Mouse (Mus musculus): Measurements from ENCODE around the gene Foxe3.
"Not testable (repeated sequence)": the region's sequence is repeated elsewhere in the genome, so short reads cannot be mapped to it uniquely, and the experiment has no call there.

The Foxe3 gene

DNA sequence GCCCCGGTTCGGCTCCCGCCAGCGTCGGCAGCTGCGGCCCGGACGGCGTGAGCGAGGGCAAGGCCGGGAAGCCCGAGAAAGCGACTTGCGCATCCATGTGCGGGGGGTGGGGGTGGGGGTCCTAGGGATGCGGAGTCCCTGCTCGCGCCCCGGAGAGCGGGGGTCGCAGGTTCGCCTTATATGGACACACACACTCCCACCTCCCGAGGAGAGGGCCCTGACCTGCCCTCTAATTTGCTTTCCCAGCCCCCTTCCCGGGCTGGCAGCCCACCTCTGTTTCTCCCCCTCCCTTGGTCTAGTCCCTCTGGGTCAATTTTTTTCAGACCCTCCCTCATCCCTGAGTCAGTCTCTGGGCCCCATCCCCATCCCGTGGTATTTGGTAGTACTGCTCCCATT lies at the start of gene Foxe3:
Gene Foxe3, minus strand, starts transcription at position 97 of the 396 bp plus-strand sequence.
- no peak for DNase-seq (ENCODE audit: low spot score)

DNA sequence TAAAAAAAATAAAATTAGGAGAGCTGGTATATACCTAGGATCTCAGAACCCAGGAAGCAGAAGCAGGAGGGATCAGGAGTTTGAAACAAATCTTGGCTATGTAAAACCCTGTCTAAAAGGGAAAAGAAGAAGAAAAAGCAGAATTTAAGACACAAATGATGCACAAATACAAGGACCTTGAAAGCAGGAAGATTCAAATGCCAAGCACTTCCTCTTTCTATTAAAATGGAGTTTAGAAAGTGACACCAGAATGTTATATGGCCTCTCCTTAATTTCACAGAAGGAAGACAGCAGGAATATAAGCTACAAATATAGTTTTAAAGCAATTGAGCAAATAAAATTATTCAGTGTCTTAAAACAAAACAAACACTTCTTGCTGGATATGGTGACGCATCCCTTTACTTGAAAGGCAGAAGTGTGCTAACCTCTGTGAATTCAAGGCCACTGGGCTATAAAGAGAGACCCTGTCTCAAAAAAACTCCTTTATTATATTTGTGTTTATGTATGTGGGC lies 47.5 kb upstream of the Foxe3 start:
- DNase-seq (ENCODE audit: low spot score) = no peak

DNA sequence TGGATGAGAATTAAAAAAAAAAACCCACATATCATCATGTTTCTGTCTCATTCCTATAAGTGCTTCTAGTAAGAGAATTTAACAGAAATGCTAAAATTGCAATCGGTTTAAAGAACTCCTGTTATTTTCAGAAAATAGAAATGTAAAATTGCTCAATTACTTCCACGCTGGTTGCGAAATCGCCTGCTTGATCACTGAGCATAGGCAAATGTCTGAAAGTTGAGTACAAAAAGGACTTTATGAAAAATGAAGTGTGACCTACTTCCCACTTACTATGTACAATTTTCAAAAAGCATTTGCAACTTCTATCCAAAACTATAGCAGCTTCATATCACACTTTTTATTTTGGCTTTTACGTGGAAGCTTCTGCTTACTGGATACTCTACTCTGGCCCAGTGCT lies 44.9 kb upstream of the Foxe3 start:
- DNase-seq (ENCODE audit: low spot score) = no peak

DNA sequence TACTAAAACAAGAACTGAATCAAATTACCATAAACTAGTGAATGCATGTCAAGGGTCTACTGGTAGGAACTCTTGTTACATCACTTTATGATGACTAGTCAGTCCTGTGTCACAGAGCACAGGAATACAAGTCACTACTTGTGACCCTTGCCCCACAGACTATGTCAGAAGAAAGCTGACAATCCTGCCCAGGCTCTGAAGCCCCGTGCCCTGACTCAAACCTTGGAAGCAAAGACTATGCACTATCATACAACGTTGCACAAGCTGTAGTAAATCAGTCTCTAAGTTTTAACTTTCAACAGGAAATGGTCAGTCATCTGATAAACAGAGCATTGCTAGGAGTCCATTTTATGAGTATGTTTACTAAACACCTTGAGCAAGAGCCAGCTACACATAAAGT lies 35.1 kb upstream of the Foxe3 start:
- not testable (repeated sequence) for DNase-seq (ENCODE audit: low spot score)

DNA sequence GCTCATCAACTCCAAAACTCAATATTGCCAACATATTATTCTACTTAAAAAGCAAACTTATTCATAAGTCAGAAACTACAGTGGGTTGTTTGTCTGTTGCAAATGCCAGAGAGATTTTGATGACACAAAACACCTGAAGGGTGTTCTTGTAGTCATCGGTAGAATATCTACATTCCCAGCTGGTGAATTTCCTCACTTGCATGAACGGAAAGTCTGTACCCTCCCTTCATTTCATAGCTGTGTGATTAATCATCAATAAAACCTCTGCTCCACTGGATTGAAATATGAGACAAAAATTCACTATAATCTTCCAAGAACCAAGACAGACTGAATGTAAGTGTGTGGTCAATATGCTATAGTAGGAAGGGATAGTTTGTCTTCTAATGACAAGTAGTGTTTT lies 33.7 kb upstream of the Foxe3 start:
- DNase-seq (ENCODE audit: low spot score) = no peak

DNA sequence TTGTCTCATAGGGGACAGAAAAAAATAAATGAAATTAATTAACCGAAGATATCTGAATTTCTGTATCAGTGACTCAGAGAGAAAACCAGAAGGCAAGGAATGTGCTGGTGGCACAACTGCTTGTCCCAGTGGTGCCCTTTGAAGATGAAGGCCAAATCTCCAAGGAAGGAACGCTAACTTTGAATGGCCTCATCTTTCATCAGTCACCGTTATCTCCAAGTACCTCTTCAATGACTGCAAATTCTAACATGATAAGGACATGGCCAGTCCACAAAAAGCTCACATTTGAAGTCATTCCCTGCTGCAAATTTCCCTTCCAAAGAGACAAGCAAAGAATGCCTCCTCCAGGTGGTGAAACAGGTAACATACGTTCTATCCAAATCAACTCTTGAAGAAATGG lies 33.0 kb upstream of the Foxe3 start:
- no peak for DNase-seq (ENCODE audit: low spot score)

DNA sequence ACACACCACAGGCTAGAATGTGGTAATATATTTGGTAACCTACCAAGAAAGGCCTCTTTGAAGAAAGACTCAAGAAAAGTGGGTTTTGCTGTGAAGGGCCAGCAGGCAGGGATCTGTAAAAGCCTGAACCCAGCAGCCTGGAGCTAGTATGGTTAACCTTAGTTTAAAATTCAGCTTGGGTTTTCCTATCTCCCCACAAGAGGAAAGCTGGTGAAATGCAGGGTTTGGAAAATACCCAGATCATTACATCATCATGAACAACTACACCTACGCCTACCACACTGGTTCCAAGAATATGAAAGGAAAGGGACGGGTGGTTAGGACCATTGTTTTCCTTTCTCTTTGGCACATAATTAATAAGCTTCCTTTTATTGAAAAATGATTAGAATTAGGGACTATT lies 32.4 kb upstream of the Foxe3 start:
- no peak for DNase-seq (ENCODE audit: low spot score)

DNA sequence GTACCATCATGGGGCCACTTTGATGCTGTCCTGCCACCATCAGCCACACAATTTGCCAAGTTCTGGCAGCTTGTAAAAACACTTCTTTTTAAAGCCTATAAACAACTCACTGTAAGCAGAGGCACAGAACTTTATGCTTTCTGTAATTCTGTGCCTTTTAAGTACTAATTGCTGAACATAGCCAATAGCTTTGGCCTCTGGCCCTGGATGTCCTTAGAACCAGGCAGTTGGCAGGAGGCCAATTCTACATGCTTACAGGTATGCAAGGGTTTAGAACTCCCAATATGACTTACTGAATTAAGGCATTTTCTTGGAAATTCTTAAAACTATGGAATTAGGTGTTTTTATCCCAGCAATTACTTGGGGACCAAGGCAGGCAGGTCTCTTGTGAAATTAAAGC lies 31.6 kb upstream of the Foxe3 start:
- DNase-seq (ENCODE audit: low spot score) = no peak

DNA sequence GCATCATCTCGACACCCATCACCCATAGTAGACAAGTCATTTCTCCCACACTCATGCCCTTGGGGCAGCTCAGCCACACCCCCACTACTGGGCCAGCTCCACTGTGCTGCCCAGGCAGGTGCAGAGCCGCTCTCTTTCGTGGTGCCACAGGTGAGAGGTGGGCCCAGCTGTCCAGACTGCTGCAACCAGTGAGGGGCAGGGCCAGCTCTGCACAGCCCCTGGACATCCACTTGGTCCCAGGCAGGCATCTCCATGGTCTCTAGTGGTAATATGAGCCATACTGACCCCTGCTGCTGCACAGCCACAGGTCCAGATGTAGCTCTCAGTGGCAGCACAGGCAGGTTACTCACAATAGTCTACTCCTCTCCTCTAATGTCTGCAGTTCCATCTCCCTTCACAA lies 27.4 kb upstream of the Foxe3 start:
- no peak for DNase-seq (ENCODE audit: low spot score)

DNA sequence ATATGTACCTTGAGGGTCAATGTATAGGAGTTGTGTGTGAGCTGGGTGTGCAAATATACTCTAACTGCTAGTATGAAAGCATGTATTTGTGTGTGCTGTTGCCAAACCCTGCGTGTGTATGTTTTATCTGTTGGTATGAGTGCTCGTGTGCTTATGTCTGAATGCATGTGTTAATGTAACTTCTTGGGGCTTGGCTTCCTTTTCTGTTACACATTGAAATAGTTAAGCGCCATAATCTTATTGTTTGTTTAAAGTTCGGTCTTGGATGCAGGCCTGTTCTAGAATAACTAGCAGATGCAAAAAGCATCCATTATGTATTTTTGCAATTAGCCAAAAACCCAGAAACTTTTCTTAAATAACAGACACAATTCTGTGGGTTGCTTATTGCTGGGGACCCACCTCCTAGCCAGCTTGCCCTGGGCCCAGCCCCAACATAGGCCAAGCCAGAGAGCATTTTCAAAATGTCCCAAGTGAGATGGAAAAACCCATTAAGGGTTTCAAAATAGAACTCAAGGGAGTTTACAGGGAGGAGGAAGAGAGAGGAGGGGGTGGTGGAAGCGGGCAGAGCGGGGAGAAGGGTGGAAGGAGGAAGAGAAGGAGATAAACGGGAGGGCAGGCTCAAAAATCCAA lies 22.2 kb upstream of the Foxe3 start:
- DNase-seq (ENCODE audit: low spot score) = no peak

DNA sequence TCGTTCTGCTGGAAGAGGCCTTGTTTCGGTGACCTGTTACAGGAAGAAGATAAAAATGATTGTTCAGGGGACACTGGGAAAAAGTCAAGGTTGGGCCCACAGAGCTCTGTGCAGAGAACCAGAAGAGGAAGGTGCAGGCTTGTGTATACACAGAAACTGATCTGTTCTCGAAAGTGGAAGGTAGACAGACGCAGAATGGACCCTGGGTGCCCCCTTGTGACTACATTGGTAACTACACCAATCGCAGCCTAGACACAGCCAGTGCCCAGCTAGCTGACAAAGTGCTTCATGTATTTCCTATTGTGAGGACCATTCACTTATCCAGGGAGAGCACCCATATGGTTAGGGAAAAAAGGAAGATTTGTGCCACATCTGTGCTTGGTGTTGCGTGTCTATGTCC lies 21.6 kb upstream of the Foxe3 start:
- peak; percentile 40 for DNase-seq (ENCODE audit: low spot score)

DNA sequence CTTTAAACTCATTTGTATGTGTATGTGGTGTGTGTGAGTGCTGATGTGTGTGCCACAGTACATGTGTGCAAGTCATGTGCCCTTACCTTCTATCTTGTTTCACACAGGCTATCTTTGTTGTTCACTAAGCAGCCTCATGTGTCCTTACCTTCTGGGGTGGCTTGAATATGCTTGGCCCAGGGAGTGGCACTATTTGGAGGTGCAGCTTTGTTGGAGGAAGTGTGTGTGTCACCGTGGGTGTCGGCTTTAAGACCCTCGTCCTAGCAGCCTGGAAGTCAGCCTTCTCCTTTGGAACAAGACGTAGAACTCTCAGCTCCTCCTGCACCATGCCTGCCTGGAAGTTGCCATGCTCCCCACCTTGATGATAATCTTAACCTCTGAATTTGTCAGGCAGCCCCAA lies 20.6 kb upstream of the Foxe3 start:
- no peak for DNase-seq (ENCODE audit: low spot score)

DNA sequence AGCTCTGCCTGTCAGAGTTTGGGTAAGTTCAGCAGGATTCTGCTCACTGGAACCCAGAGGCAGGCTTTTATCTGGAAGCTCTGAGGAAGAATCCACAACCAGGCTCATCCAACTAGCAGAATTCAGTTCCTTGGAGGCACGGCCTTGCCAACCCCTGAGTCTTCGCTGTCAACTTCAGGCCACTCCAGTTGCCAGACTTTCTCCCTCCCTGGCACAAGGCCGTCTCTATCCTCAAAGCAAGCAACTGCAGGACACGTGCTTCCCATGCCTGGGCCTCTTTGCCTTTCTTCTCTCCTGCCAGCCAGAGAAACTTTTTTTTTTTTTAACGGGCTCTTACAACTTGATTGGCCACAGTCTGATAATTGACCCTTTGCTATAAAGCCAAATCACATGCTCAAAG lies 19.2 kb upstream of the Foxe3 start:
- DNase-seq (ENCODE audit: low spot score) = no peak

DNA sequence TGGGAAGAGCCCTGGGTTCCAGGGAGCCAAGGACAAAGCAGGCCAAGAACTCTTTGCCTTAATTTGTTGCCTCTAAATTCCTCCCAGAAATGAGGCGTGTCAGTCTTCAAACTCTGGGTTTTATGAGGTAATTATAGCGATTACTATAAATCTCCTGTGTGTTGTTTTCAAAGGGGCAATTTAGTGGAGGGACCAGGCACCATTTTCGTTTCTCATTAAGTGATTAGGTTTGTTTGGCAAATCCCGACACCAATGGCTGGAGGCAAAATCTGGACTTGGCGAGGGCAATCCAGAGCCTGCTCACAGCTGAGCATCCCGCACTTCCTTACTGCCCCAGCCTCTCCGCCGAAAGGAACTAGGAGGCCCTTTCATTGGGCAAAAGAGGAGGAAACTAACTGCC lies 16.8 kb upstream of the Foxe3 start:
- DNase-seq (ENCODE audit: low spot score) = no peak

DNA sequence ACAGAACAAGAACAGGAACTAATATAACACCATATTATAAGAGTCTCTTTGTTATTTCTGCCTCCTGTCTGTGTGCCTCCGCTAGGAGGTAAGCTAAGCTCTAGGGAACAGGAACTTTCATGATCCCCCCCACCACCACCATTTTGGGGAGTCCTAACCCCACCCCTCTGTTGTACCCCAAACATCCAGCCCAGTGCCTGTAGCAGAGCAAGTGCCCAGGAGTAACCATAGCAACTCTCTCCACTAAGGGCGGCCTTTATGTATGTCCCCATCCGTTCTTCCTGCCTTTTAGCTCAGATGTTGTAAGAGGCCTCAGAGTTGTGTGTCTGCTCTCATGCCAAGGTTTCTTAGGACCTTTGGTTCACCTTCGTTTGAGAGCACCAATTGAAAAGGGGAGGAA lies 16.3 kb upstream of the Foxe3 start:
- DNase-seq (ENCODE audit: low spot score) = no peak

DNA sequence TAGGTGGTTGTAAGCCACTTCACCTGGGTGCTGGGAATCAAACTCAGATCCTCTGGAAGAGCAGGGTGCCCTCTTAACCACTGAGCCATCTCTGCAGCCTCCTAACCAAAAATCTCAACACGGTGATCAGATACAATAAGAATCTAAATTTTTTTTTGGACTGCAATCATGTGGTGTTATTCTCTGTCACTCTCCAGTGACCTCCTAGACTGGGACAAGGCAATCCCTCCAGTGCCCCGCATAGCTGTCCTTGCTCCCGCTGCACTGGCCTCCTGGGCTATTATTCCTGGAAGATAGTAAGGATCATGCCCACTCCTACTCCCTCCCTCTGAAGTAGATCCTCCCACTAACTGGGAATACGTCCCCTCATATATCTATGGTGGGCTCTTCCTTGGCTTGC lies 15.5 kb upstream of the Foxe3 start:
- DNase-seq (ENCODE audit: low spot score) = no peak

DNA sequence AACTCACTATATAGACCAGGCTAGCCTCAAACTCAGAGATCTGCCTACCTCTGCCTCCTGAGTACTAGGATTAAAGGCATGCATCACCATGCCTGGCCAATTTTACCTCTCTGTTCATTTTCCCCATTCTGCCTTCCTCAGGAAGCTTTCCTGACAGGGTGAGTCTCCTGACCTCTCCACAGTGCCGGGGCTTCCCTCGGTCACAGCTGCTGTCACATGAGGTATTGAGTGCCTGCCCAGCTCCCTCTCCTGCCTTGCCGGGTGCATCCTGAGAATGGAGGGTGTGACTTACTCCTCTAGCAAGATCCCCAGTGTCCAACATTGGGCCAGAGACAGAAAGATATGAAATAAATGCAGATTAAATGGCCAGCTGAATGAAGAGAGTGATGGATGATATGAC lies 12.4 kb upstream of the Foxe3 start:
- no peak for DNase-seq (ENCODE audit: low spot score)

DNA sequence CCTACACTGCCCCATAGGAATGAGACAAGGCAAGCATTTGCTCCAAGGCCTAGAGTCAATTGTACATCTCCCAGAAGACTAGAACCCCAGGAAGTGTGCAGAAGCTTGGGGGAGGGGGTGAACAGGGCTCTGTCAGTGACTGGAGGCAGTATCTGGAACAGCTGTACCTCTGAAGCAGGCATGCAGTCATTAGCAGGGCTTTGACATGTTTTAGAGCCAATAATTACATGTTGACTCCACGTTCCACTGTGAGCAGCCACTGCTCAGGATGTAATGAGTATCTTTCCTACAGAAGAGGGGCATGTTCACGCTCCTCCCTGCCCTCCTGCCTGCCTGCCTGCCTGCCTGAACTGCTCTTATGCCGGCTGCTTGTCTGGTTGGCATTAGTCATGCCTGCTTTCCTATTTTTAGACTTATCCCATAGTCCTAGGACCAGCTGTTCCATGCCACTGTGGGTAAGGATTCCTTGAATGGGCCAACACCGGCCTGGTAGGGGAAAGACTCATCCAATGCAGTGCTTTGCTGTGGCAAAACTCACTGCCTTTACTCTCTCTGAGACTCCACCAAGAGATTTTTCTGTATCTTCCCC lies 11.7 kb upstream of the Foxe3 start:
- DNase-seq (ENCODE audit: low spot score) = no peak

DNA sequence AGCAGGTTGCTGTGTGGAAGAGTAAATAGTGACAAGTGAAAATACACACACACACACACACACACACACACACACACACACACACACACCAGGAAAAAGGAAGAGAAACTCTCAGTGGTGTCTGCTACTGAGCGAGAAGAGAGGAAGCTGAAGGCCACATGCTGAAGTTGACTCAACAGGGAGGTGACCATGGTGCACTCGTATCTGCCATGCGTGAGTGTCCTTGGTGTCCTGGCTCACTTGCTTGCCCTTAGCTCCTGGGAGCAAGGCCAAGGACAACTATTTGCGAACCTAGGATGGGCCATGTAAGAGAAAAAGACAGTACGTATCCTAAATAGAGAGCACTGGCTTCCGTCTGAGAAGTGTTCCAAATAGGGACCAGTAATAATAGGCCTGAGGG lies 8.4 kb upstream of the Foxe3 start:
- no peak for DNase-seq (ENCODE audit: low spot score)

DNA sequence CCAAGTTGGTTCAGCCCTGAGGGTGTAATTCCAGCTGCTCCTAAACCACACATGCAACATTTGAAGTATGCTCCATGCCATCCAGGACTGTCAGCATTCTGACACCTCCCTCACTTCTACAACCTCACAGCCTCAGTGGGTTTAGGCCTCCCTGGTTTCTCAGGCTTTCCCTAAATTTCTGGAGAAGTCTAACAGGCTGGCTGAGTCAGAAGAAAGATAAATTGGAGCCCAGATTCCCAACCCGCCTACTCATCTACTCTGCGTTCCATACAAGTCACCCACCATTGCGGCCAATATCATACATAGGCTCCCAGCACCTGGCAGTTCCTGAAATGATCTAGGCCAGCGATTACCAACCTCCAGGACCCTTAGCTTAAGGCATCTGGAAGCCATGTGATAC lies 6.9 kb upstream of the Foxe3 start:
- no peak for DNase-seq (ENCODE audit: low spot score)

DNA sequence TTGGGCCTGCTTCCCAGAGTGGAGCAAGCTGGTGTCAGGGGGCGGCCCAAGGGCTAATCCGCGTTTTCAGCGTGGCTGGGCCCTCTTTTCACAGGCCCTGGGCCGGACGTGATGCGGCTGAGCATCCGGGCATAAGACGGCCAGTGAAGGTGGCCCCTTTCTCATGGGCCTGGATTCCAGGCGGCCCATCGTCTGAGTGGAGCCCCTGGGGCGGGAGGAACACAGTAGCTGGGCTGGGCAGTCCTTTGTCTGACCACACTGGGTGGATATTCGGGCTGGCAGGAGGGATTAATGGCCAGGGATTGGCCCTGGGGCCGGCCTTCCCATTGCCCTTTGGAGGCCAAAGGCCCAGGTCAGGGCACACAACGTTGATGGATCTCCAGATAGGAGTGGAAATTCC lies 3.3 kb upstream of the Foxe3 start:
- no peak for DNase-seq (ENCODE audit: low spot score)

DNA sequence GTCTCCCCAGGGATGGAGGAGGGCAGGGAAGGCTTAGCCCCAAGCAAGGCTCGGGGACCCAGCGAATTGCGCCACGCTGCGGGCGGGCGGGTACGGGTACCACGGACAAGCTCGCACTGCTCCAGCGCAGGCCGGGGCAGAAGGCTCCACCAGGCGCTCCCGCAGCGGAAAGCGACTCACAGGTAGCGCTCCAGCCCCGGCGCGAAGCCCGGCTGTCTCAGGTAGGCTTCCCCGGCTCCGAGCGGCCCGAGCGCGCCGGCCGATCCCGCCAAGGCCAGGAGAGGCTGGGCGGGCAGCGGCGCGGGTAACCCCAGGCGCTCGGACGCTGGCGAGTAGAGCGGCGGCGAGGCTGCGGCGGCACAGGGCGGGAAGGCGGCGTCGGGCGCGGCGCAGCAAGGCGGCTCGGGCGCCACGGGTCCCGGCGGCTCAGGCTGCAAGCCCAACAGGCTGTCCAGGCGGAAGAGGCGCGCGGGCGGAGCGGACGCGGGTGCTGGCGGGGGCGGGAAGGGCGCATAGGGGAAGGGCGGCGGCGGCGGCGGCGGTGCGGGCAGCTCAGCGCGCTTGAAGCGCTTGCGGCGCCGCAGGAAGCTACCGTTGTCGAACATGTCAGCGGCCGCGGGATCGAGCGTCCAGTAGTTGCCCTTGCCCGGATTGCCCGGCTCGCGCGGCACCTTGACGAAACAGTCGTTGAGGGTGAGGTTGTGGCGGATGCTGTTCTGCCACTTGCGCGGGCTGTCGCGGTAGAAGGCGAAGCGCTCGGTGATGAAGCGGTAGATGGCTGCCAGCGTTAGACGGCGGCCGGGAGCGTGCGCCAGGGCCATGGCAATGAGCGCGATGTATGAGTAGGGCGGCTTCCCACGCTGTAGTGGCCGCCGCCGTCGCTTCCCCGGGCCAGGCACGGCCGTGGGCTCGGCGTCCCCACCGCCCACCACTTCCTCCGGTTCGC lies 569 bp downstream of the Foxe3 start:
- no peak for DNase-seq (ENCODE audit: low spot score)

DNA sequence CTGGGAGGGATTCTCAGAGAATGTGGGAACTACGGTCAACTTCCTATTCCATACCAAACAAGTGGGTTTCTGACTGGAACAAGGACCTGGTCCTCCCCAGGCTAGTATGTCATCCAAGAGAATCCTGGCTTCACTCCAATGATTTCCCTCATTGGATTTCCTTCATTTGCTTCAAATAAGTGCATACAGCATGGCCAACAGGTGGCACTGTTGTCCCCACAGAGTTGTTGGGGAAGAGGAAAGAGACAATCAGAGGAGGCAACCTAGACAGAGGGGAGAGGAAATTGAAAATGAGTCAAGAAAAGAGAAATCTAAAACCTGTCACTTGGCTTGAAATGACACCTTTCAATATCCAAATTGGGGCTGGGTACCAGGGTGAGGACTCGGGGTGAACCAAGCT lies 8.7 kb downstream of the Foxe3 start:
- DNase-seq (ENCODE audit: low spot score) = peak; percentile 31

Data from c-Kit-positive CD71-positive TER-119-positive erythroid progenitor cells, embryonic 14.5 days (primary cell).